ENCODE assay signal across 14 mouse cellular contexts in genomic region chr17:25252643-25253042, GRCm38 (mm10). TPM values are rescaled to one million over a fixed set of nuclear protein-coding genes. Genes with fewer than 3 reads are reported as not detected.
DNase-seq lines count a peak whose midpoint lies in the region; ATAC-seq lines count a peak whose summit lies in the region.
"Had no signal": no experiment of that assay in that cellular context is flagged by ENCODE, and none has a peak within 500 bp of the region (broad histone marks: within the 10 kb centered on the region; RNA-seq: fewer than 3 reads in every experiment).

No protein-coding gene starts in this region.

- no peak overlapping the region for H3K4me3 ChIP-seq in hindbrain, embryonic 14.5 days (replicated peaks; ENCODE audit: low read length)
- H3K4me3 ChIP-seq in midbrain, embryonic 16.5 days (ENCODE audit: low read depth, low read length): no peak overlapping the region
- H3K4me3 ChIP-seq: embryonic facial prominence, embryonic 15.5 days; heart, embryonic 15.5 days; limb, embryonic 12.5 days had no signal

- no peaks in the 10 kb centered on the region for H3K9me3 ChIP-seq in hindbrain, embryonic 14.5 days (ENCODE audit: control insufficient read depth, low read length)
- H3K9me3 ChIP-seq in midbrain, embryonic 16.5 days (replicated peaks; ENCODE audit: control insufficient read depth, low read length, poor library complexity, severe bottlenecking): no peaks in the 10 kb centered on the region
- H3K9me3 ChIP-seq: embryonic facial prominence, embryonic 15.5 days; G1E; heart, embryonic 15.5 days; limb, embryonic 12.5 days had no signal

- H3K36me3 ChIP-seq in hindbrain, embryonic 14.5 days (replicated peaks; ENCODE audit: control insufficient read depth, insufficient read depth): no peaks in the 10 kb centered on the region
- H3K36me3 ChIP-seq in midbrain, embryonic 16.5 days (ENCODE audit: control insufficient read depth, insufficient read depth, low read length): no peaks in the 10 kb centered on the region
- H3K36me3 ChIP-seq: embryonic facial prominence, embryonic 15.5 days; heart, embryonic 15.5 days; limb, embryonic 12.5 days had no signal

- 12% methylated on average over 3 of the region's 3 CpGs for WGBS in hindbrain, embryonic 14.5 days
- WGBS in midbrain, embryonic 16.5 days: 7% methylated on average over 3 of the region's 3 CpGs

- H3K4me1 ChIP-seq in hindbrain, embryonic 14.5 days (replicated peaks; ENCODE audit: control insufficient read depth, insufficient read depth, low read length): peaks cover 42% of the 10 kb centered on the region
- peaks cover 47% of the 10 kb centered on the region for H3K4me1 ChIP-seq in midbrain, embryonic 16.5 days (ENCODE audit: control insufficient read depth, insufficient read depth, low read length)

- ATAC-seq in hindbrain, embryonic 14.5 days (ENCODE audit: low FRiP score): peak; percentile 64; the same call in 1 of the 2 replicates
- ATAC-seq in midbrain, embryonic 16.5 days: peak; percentile 85

- peak overlapping the region; percentile 39; the same call in 1 of the 2 replicates for H3K9ac ChIP-seq in hindbrain, embryonic 14.5 days
- peak overlapping the region; percentile 10; the same call in 1 of the 2 replicates for H3K9ac ChIP-seq in midbrain, embryonic 16.5 days (ENCODE audit: low read depth, low read length)
- H3K9ac ChIP-seq: embryonic facial prominence, embryonic 15.5 days; heart, embryonic 15.5 days; limb, embryonic 12.5 days had no signal

- H3K27me3 ChIP-seq in hindbrain, embryonic 14.5 days (ENCODE audit: control insufficient read depth, insufficient read depth, low read length): peaks cover 13% of the 10 kb centered on the region
- no peaks in the 10 kb centered on the region for H3K27me3 ChIP-seq in midbrain, embryonic 16.5 days (ENCODE audit: control insufficient read depth, insufficient read depth, low read depth, low read length)

- H3K27ac ChIP-seq in hindbrain, embryonic 14.5 days: peak overlapping the region; percentile 86
- H3K27ac ChIP-seq in midbrain, embryonic 16.5 days (ENCODE audit: low read length): peak overlapping the region; percentile 88
- H3K27ac ChIP-seq: embryonic facial prominence, embryonic 15.5 days; heart, embryonic 15.5 days; limb, embryonic 12.5 days had no signal

- peak overlapping the region; percentile 33; the same call in 1 of the 2 replicates for H3K4me2 ChIP-seq in hindbrain, embryonic 14.5 days (replicated peaks)
- H3K4me2 ChIP-seq in midbrain, embryonic 16.5 days (ENCODE audit: low read length): peak overlapping the region; percentile 50
- H3K4me2 ChIP-seq: embryonic facial prominence, embryonic 15.5 days; heart, embryonic 15.5 days; limb, embryonic 12.5 days had no signal

- peak; percentile 70 to 80 for DNase-seq in right cerebral cortex, postnatal 10 days (ENCODE audit: low spot score in 2 of 2)
- DNase-seq in right cerebral cortex, postnatal 14 days: no peak
- peak; percentile 65 for DNase-seq in hindbrain, embryonic 14.5 days (ENCODE audit: low spot score)
- DNase-seq in spleen, postnatal 10 days (ENCODE audit: low spot score in 2 of 2): no peak
- no peak for DNase-seq in kidney, postnatal 14 days
- no peak for DNase-seq in kidney, adult 9 months
- DNase-seq: adrenal gland, postnatal 14 days; kidney, postnatal 10 days had no signal

RNA-seq across cellular contexts. Expression of gene Baiap3, which starts 3.5 kb away (rescaled TPM):
- polyA plus RNA-seq in hindbrain, embryonic 14.5 days (2014; fragmentation: Nextera tagmentation; extraction: Ambion mirVana): 10.8 and 15.9 TPM in 2 replicates
- 30.2 and 38.1 TPM in 2 replicates for polyA plus RNA-seq in midbrain, embryonic 16.5 days (2015; fragmentation: Nextera tagmentation; extraction: Ambion mirVana)
- polyA plus RNA-seq: G1E had no signal

RNA-seq across cellular contexts. Expression of gene Tsr3, which starts 12.7 kb away (rescaled TPM):
- polyA plus RNA-seq in hindbrain, embryonic 14.5 days (2014; fragmentation: Nextera tagmentation; extraction: Ambion mirVana): 52.1 and 53.4 TPM in 2 replicates
- polyA plus RNA-seq in midbrain, embryonic 16.5 days (2015; fragmentation: Nextera tagmentation; extraction: Ambion mirVana): 57.4 and 61.2 TPM in 2 replicates

RNA-seq across cellular contexts. Expression of gene Gnptg, which starts 12.7 kb away (rescaled TPM):
- polyA plus RNA-seq in hindbrain, embryonic 14.5 days (2014; fragmentation: Nextera tagmentation; extraction: Ambion mirVana): 90.5 and 91.1 TPM in 2 replicates
- polyA plus RNA-seq in midbrain, embryonic 16.5 days (2015; fragmentation: Nextera tagmentation; extraction: Ambion mirVana): 99.8 and 114 TPM in 2 replicates

RNA-seq across cellular contexts. Expression of gene Ube2i, which starts 21.8 kb away (rescaled TPM):
- 430 and 441 TPM in 2 replicates for polyA plus RNA-seq in hindbrain, embryonic 14.5 days (2014; fragmentation: Nextera tagmentation; extraction: Ambion mirVana)
- 489 and 542 TPM in 2 replicates for polyA plus RNA-seq in midbrain, embryonic 16.5 days (2015; fragmentation: Nextera tagmentation; extraction: Ambion mirVana)

RNA-seq across cellular contexts. Expression of gene Prss34, which starts 45.6 kb away (rescaled TPM):
- not detected in 2 replicates for polyA plus RNA-seq in hindbrain, embryonic 14.5 days (2014; fragmentation: Nextera tagmentation; extraction: Ambion mirVana)
- not detected in 2 replicates for polyA plus RNA-seq in midbrain, embryonic 16.5 days (2015; fragmentation: Nextera tagmentation; extraction: Ambion mirVana)
- polyA plus RNA-seq: C2C12; G1E; limb, embryonic 12.5 days had no signal

Comparison
In these comparisons a context has a peak if more than half of its experiments do, and no peak if none do; other contexts are left out.
1. DNase-seq: peak in right cerebral cortex, postnatal 10 days (2 of 2) and hindbrain, embryonic 14.5 days (single experiment); none in right cerebral cortex, postnatal 14 days (single experiment), spleen, postnatal 10 days (0 of 2), kidney, postnatal 14 days (single experiment) and kidney, adult 9 months (single experiment).